Mouse (Mus musculus): ENCODE data around the gene Itih4. TPM values are rescaled to one million over a fixed set of nuclear protein-coding genes. Genes with fewer than 3 reads are reported as not detected.

Gene Itih4
- polyA plus RNA-seq, 1 experiment: not detected

DNA sequence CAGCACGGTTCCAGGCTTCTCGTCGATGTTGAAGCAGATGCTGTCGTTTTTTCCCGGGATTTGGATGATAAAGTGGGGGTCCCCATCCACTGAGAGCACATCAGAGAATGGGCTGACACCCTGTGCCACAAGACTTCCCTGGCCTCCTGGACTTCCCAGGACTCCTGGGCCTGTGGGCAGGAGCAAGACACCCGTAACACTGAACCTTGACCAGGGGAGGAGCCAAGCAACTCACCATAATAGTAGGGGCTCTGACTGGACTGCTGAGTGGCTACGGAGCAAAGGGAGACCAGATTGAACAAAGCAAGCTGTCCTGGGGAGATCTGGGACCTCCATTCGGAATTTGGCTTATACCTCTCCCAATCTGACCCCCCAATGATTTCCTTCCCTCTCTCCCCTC lies 26.4 kb downstream of the Itih4 start:
- H3K4me1 ChIP-seq (ENCODE audit: control insufficient read depth, insufficient read depth, insufficient read length, low read length): no peaks in the 10 kb centered on the region
- 60% methylated on average over 8 of the region's 8 CpGs for WGBS
- no peaks in the 10 kb centered on the region for H3K27me3 ChIP-seq (ENCODE audit: control insufficient read depth, insufficient read depth, low read length)
- TF ChIP-seq CTCF (IDR thresholded peaks at IDR 0.05; ENCODE audit: extremely low read depth, insufficient read length, insufficient replicate concordance, low read depth, low read length) (no peak), POLR2A (IDR thresholded peaks at IDR 0.05; ENCODE audit: low read depth, low read length) (no peak)
- no peaks in the 10 kb centered on the region for H3K36me3 ChIP-seq (ENCODE audit: control insufficient read depth, insufficient read depth, low read length)
- no peak overlapping the region for H3K27ac ChIP-seq (ENCODE audit: insufficient read depth, low read depth, low read length)
- no peak overlapping the region for H3K4me3 ChIP-seq (ENCODE audit: low read depth, low read length)

DNA sequence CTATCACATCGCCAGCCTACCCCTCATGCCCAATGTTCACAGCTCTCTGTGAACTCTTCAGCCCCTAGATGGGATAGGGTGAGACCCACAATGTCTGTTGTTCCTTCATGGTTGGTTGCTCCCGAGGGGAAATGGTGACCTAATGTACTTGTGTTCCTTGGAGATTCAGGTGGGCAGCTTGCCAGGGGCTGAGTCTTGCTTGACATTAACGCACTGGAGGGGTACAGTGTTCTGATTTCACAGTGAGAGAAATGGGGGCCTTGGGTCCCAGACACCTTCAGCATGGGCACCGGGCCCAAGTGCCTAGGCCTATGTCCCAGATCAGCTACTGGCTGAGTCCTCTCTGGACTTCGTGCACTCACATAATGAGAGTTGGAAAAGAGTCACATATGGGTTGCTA lies 27.1 kb downstream of the Itih4 start:
- no peak overlapping the region for H3K27ac ChIP-seq (ENCODE audit: insufficient read depth, low read depth, low read length)
- no peak overlapping the region for H3K4me3 ChIP-seq (ENCODE audit: low read depth, low read length)
- H3K4me1 ChIP-seq (ENCODE audit: control insufficient read depth, insufficient read depth, insufficient read length, low read length): no peaks in the 10 kb centered on the region
- no peaks in the 10 kb centered on the region for H3K36me3 ChIP-seq (ENCODE audit: control insufficient read depth, insufficient read depth, low read length)
- WGBS: 79% methylated on average over 5 of the region's 5 CpGs
- no peak for TF ChIP-seq POLR2A (IDR thresholded peaks at IDR 0.05; ENCODE audit: low read depth, low read length)
- no peak for TF ChIP-seq CTCF (IDR thresholded peaks at IDR 0.05; ENCODE audit: extremely low read depth, insufficient read length, insufficient replicate concordance, low read depth, low read length)
- H3K27me3 ChIP-seq (ENCODE audit: control insufficient read depth, insufficient read depth, low read length): no peaks in the 10 kb centered on the region

DNA sequence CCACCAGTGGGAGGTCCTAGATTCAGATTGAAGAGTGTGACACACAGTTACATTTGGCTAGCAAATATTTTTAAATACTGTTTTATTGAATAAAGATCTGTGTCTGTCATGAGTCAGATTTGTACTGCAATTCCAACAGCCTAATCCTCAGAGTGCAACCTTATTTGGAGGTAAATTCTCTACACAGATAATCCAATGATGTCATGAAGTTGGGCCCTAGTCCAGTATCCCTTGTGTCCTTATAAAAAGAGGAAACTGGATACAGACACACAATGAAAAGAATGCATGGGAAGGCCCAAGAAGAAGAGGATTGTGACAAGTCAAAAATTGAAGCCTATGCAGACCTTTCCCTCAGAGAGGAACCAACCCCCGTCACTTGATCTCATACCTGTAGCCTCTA lies 30.2 kb downstream of the Itih4 start:
- Histone ChIP-seq H3K36me3 (ENCODE audit: control insufficient read depth, insufficient read depth, low read length) (no peaks in the 10 kb centered on the region), H3K27ac (ENCODE audit: insufficient read depth, low read depth, low read length) (no peak overlapping the region), H3K4me3 (ENCODE audit: low read depth, low read length) (no peak overlapping the region), H3K4me1 (ENCODE audit: control insufficient read depth, insufficient read depth, insufficient read length, low read length) (no peaks in the 10 kb centered on the region), H3K27me3 (ENCODE audit: control insufficient read depth, insufficient read depth, low read length) (no peaks in the 10 kb centered on the region)
- TF ChIP-seq POLR2A (IDR thresholded peaks at IDR 0.05; ENCODE audit: low read depth, low read length) (no peak), CTCF (IDR thresholded peaks at IDR 0.05; ENCODE audit: extremely low read depth, insufficient read length, insufficient replicate concordance, low read depth, low read length) (no peak)
- WGBS: 84% methylated on average over 1 of the region's 1 CpGs

DNA sequence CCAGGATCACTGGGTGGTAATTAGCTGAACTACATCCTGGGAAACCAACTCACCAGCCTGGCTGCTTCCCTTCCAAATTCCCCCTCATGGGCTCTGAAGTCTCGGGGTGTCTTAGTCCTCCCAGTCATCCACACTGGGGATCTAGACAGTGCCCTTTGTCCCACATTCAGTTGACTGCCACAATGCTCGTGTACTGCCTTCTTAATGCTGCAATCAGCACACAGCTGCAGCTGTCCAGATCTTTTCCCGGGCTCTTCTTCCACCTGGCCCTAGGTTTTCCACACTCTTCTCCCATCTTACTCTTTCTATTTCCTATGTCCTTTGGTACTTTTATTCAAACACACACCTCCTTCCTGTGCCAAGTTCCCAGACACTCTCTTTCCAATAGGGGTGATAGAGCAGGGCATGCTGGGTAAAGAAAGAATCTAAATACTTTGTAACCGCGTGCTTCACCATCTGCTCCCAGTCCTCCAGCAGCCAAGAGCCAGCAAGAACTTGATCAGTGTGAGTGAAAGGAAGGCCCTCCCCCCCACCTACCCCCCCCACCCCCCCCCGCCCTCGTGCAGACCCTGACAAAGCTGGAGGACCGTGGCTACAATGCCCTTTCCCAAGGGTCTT lies 35.9 kb downstream of the Itih4 start:
- Histone ChIP-seq H3K27me3 (ENCODE audit: control insufficient read depth, insufficient read depth, low read length) (no peaks in the 10 kb centered on the region), H3K4me3 (ENCODE audit: low read depth, low read length) (no peak overlapping the region), H3K27ac (ENCODE audit: insufficient read depth, low read depth, low read length) (no peak overlapping the region), H3K36me3 (ENCODE audit: control insufficient read depth, insufficient read depth, low read length) (no peaks in the 10 kb centered on the region), H3K4me1 (ENCODE audit: control insufficient read depth, insufficient read depth, insufficient read length, low read length) (no peaks in the 10 kb centered on the region)
- TF ChIP-seq CTCF (IDR thresholded peaks at IDR 0.05; ENCODE audit: extremely low read depth, insufficient read length, insufficient replicate concordance, low read depth, low read length) (no peak), POLR2A (IDR thresholded peaks at IDR 0.05; ENCODE audit: low read depth, low read length) (no peak)
- 31% methylated on average over 8 of the region's 8 CpGs for WGBS

DNA sequence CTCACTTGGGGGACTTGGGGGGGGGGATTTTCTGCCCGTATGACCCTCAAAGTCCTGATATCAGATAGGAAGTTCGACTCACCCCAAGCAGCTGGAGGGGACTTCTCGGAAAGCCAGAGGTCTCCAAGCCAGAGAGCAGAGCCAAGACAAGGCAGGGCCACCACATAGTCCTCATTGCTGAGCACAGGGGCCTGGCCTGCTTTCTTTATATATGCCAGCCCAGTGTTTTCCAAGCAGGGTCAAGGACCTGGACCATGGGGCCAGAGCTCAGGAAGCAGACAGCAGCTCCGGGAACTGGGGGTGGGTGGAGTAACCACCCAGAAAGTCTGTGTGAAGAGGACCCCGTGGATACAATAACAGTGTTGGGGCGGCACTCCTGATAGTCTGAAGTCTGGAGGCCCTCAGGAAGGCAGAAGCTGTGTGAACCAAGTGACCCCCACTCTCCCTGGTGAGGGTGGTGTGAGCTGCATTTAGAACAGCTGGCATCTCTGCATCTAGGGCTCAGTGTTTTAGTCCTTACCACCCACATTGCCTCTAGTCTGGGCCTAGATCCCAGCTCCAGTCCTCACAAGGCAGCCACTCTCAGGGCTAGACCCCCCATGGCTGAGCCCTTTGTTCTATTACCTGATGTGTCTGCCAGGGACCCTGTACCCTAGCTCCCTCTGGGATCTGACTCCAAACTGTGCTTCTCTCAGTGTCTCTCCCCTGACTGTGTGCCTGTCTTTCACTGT lies 37.3 kb downstream of the Itih4 start, which contains the start of gene Itih3:
TSS of gene Itih3 (minus strand) at position 386 of the 731 bp plus-strand sequence.
- Histone ChIP-seq H3K27ac (ENCODE audit: insufficient read depth, low read depth, low read length) (no peak within 1 kb of the TSS), H3K36me3 (ENCODE audit: control insufficient read depth, insufficient read depth, low read length) (no peaks in the 10 kb centered on the region), H3K27me3 (ENCODE audit: control insufficient read depth, insufficient read depth, low read length) (no peaks in the 10 kb centered on the region), H3K4me1 (ENCODE audit: control insufficient read depth, insufficient read depth, insufficient read length, low read length) (no peaks in the 10 kb centered on the region), H3K4me3 (ENCODE audit: low read depth, low read length) (no peak within 1 kb of the TSS)
- 68% methylated on average over 6 of the region's 6 CpGs for WGBS
- TF ChIP-seq CTCF (IDR thresholded peaks at IDR 0.05; ENCODE audit: extremely low read depth, insufficient read length, insufficient replicate concordance, low read depth, low read length) (no peak), POLR2A (IDR thresholded peaks at IDR 0.05; ENCODE audit: low read depth, low read length) (no peak)

DNA sequence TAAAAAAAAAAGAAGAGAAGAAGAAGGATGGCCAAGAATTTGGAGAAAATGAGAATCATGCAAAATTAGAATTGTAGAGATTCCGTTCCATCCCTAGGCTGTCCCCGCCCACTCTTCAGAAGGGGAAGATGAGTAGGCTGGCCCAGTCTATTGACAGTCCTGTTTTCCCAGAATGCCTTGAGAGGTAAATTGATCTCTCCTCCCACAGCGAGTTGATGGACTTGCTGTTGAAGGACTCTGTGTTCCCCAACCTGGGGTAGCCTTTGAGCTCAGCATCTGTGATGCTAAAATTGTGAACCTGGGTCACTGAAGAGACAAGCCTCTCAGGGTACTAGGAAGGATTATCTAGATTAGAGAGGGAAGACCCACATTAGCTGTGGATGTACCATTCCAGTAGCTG lies 39.2 kb downstream of the Itih4 start:
- 84% methylated on average over 3 of the region's 3 CpGs for WGBS
- Histone ChIP-seq H3K27ac (ENCODE audit: insufficient read depth, low read depth, low read length) (no peak overlapping the region), H3K27me3 (ENCODE audit: control insufficient read depth, insufficient read depth, low read length) (no peaks in the 10 kb centered on the region), H3K4me3 (ENCODE audit: low read depth, low read length) (no peak overlapping the region), H3K4me1 (ENCODE audit: control insufficient read depth, insufficient read depth, insufficient read length, low read length) (no peaks in the 10 kb centered on the region), H3K36me3 (ENCODE audit: control insufficient read depth, insufficient read depth, low read length) (no peaks in the 10 kb centered on the region)
- TF ChIP-seq CTCF (IDR thresholded peaks at IDR 0.05; ENCODE audit: extremely low read depth, insufficient read length, insufficient replicate concordance, low read depth, low read length) (no peak), POLR2A (IDR thresholded peaks at IDR 0.05; ENCODE audit: low read depth, low read length) (no peak)

DNA sequence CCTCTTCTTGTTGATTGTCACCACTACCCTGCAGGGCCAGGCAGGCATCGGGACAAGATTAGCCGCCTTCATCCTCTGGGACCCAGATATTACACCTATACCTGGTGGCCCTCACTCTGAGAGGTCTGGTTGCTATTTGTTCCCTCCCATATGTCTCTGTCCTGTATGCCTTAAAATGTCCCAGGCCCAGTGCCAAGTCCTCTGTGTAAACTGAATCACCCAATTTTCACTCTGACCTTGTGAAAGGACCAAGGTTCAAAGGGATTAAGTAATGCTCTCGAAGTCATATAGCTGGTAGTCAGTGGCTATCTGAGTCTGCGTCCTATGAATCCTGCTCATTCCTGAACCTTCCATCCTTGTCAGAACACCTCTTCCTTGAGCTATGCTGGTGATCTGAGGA lies 44.1 kb downstream of the Itih4 start:
- 58% methylated on average over 4 of the region's 4 CpGs for WGBS
- no peaks in the 10 kb centered on the region for H3K27me3 ChIP-seq (ENCODE audit: control insufficient read depth, insufficient read depth, low read length)
- no peak overlapping the region for H3K27ac ChIP-seq (ENCODE audit: insufficient read depth, low read depth, low read length)
- no peaks in the 10 kb centered on the region for H3K36me3 ChIP-seq (ENCODE audit: control insufficient read depth, insufficient read depth, low read length)
- H3K4me1 ChIP-seq (ENCODE audit: control insufficient read depth, insufficient read depth, insufficient read length, low read length): no peaks in the 10 kb centered on the region
- no peak overlapping the region for H3K4me3 ChIP-seq (ENCODE audit: low read depth, low read length)
- no peak for TF ChIP-seq CTCF (IDR thresholded peaks at IDR 0.05; ENCODE audit: extremely low read depth, insufficient read length, insufficient replicate concordance, low read depth, low read length)
- no peak for TF ChIP-seq POLR2A (IDR thresholded peaks at IDR 0.05; ENCODE audit: low read depth, low read length)

Measured in small intestine, adult 2 months (tissue).